Mouse (Mus musculus): Measurements from ENCODE around the gene Tmem132b.

The Tmem132b gene

DNA sequence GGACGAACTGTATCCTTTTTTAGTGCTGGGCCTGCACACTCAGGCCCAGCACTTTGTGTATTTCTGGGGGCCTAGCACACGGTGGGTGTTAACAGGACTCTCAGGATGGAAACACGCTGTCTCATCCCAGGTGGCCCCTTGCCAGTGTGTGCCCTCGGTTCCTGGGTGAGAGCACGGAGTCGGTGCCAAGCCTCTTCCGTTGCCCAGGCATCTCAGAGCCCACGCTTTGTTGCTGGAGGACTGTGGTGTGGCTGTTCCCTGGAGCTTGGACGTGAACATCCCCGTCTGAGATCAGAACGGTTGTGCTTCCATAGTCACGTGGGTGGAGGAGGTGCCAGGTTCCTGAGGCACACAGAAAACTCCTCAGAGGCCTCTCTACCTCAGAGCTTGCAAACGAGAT is 47.1 kb downstream of the Tmem132b start:
- DNase-seq (ENCODE audit: low spot score): no peak

DNA sequence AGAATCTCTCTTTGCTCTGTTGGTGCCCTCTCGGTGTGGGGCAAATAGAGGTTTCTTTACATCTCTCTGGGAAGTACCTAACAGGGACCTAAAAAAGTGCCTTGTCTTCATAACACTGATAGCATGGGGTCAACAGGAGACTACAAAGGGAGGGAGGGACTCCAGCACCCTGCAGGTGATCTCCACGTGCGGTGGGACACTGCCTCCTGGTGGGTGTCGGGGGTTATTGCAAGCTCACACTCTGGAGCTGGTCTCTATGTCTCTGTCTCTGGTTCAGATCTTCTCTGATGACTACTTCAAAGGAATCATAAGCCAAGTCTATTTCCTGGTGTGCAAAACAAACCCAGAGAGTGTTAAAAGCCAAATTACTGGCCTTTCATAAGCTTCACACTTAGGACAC is 47.6 kb downstream of the Tmem132b start:
- DNase-seq (ENCODE audit: low spot score): no peak

DNA sequence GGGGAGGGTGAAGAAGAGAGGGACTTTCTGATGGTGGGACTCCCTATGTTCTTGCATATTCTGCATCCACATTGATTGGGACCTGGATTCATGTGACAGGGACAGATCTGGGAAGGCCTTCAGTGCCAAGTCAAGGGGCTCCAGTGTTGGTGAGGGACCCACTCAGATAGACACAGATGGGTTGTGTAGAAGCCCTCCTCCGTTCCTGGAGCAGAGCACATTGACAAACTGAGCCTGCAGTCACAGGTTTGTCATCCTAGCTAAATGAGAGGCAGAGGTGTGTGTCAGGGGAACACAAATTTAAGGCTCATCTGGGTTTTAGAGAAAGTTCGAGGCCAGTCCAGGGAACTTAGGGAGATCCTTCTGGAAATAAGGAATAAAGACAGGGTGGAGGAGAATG is 51.7 kb downstream of the Tmem132b start:
- no peak for DNase-seq (ENCODE audit: low spot score)

DNA sequence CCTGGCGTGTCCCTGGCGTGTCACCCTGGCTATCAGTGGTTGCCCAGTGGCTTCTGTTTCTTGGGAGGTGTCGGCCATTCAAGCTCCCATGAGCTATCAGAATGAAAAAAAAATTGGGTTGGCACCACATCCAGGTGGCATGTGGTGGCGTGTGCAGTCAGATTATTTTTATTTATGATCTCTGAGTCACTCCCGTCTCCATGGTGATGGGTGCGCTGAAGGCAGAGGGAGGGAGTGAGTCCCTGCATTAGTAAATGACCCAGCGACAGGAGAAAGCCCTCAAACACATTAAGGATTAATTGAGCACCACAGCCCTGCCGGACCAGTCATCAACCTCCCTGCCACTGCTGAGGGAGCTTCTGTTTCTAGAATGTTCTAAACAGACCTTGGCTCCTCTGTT is 52.3 kb downstream of the Tmem132b start:
- no peak for DNase-seq (ENCODE audit: low spot score)

DNA sequence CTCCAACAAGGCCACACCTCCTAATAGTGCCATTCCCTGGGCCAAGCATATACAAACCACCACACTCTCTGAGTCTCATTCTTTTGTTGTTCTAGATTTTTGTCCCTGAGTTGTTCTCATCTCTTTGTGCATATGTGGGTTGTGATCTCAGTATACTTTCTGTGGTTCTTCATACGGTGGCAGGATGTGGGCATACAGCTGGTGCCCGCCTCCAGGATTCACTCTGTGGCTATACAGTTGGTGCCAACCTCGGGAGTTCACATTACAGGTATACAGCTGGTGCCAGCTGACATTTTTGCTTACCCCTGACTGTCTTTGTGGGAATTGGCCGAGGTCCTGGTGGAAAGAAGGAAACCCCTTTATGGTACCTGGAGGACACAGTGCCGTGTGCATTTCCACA is 53.6 kb downstream of the Tmem132b start:
- no peak for DNase-seq (ENCODE audit: low spot score)

DNA sequence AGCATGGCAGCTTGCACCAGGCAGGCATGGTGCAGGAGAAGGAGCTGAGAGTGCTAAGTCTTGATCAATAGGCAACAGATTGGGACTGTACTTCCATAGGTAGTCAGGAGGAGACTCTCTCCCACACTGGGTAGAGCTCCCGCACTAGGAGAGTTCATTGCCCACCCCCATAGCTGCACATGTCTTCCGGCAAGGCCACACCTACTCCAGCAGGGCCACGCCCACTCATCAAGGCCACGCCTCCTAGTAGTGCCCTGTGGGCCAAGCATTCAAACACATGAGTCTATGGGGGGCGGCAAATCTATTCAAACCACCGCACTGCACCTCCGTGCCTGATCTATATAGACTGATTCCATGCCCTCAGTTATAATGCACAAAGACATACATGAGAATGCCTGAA is 56.6 kb downstream of the Tmem132b start:
- no peak for DNase-seq (ENCODE audit: low spot score)

DNA sequence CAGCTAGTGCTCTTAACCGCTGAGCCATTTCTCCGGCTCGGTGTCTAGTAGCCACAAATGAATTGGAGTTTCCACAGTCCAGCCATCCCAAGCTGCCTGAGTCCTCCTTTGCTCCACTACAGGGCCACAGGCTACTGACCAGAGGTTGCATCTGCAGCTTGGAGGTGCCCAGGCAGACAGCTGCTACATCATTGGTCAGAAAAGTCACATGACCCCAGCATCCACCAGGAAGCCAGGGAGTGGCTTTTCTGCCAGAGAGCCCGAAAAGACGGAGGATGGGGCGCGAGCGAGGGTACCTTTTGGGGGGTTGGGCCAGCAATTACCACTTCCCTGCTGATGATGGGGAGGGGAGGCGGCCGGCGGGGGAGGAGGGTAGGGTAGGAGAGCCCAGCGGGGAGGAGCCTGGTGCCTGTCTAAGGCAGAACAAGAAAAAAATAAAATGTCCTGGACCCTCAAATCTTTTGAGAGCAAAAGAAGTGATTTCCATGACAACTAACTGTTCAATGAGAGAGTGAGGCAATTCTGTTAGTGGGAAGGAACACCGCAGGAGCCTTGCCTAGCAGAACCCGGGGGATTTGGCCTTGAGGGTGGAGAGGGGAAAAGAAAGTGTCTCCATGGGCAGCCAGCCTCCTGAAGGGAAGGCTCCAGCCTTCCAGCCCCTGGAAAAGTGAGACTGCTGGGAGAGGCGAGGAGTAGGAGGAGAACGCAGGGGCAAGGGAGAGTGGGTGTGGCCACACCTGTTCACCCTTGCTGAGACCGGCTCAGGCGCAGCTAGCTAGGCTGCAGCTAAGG is 57.5 kb downstream of the Tmem132b start:
- DNase-seq (ENCODE audit: low spot score): no peak

DNA sequence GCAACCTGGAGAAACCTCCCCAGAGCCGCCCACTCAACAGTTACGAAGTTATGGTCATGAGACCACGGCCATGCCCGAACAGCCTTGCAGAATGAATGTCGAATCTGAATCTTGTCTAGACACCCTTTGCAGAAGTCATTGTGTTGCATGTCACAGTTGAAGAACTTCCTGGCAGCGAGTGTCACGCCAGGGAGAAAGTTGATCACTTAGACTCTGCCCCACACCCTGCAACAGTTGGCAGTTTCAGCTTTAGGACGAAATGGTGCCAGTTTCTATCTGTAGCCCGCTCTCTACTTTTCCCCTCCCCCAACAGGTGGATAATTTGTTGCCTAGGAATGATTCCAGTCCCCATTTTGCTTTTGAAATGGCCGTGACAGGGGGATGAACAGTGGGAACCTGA is 66.5 kb downstream of the Tmem132b start:
- no peak for DNase-seq (ENCODE audit: low spot score)

DNA sequence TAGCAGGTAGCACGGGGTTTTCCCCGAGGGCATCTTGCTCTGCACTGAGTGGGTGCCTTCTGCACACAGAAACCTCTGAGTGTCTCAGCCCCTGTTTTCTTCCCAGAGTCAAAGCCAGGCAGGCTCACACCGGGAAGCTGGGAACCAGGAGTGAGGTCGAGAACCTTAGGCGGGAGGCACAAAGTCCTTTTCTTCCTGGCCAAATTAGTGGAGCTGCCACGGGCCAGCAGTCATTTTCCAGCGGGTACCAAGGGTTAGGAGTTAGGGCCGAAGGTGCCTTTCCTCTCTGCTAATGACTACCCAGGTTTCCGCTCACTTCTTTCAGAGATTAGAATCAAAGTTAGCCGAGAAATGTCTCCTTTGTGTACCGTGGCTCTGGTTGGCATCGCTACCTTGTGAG is 75.6 kb downstream of the Tmem132b start:
- no peak for DNase-seq (ENCODE audit: low spot score)

DNA sequence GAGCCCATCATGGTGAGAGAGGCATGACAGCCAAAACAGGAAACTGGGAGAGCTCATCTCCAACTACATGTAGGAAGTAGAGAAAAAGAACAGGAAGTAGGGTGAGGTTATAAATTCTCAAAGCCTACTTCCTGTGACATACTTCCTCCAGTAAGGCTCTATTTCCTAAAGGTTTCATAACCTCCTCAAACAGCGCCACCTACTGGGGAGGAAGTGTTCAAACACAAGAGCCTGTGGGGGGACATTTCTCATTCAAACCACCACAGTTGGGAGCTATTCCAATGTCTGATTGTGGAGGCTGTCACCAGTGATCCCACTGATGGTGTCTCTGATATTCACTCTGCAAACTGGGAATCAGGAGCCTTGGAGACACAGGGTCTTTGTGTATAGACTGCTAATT is 78.4 kb downstream of the Tmem132b start:
- DNase-seq (ENCODE audit: low spot score): no peak

DNA sequence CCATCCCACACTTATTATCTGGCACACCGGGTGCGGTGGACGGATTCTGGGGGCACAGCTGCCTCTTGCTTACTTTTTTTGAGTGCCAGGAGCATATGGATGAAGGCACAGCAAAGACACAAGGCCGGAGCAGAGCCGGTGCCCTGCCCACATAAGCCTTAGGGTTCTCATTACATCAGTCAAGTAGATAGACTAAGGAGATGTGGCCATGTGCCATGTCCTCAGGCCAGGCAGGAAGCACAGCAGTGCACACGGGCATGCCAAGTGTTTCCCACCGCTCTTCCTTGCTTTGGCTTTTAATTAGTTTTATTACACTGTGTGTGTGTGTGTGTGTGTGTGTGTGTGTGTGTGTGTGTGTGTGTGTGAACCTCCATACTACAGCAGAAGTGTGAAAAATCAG is 80.9 kb downstream of the Tmem132b start:
- DNase-seq (ENCODE audit: low spot score): no peak

DNA sequence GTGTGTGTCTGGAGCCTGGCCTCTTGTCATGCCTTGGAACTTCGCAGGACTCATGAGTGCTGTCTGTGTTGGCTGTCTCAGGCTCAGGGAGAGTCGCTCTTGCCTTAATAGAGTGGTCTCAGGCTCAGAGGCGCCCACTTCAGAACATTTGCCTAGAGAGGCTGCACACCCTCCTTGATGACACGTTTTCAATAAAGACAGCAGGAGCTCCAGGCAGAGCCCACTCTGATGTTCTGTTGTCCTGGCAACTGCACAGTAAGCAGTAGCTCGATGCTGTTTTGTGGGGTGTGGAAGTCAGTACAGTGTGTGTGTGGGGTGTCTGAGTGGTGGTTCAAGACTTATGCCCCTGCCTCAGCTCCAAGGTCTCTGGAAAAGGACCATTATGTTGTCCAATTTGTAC is 81.6 kb downstream of the Tmem132b start:
- DNase-seq (ENCODE audit: low spot score): no peak

DNA sequence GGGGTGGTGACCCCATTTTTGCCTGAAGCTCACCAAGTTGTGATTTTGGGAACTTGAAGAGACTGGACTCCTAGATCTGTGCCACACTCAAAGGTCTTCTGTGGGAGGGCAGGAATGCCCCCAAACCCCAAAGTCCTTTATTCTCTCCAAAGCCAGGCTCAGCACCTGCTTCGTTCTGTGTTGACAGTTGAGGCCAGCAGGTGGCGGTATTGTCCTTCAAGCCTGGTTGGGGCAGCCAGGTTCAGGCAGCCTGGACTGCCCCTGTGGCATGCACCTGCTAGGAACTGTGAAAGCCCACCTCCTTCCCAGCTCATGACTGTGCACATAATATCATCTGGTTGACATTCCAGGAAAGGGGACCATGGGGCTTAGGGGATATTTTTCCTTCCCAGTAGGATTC is 82.8 kb downstream of the Tmem132b start:
- no peak for DNase-seq (ENCODE audit: low spot score)

DNA sequence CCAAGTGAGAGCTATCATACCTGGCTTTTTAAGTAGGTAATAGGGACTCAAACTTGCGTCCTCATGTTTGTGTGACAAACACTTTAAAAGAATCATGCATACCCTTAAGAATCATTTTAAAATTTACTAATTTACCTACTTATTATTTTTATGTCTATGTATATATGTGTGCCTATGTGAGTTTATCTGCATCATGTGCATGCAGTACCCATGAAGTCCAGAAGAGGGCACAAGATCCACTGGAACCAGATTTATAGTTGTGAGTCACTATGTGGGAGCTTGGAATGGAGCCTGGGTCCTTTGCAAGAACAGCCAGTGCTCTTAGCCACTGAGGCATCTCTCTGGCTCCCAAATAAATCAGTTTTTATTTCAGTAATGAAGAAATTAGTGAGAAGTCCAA is 85.5 kb downstream of the Tmem132b start:
- no peak for DNase-seq (ENCODE audit: low spot score)

DNA sequence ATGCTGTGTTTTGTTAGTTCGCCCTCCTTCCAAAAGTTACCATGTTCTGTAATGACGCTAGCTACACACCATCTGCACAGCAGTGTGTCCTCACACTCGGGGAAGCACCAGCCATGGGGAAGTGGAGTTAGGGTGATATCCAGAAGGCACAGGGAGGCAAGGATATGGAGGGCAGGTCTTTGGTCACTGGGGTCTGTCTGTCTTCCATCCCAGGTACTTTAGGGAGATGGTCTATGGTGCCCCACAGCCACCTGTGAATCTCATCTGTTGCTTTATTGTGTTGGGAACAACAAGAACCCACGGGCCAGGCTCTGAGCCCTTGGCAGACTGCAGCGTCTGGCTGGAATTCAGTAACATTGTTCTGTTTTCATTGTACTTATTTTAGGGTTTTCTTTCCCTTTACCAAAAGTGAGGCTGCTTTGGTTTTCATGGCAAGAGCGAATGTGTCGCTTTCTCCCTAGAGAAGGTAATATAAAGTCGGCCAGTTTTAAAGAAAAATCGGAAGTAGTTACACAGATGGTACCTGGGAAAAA is 96.3 kb downstream of the Tmem132b start:
- DNase-seq (ENCODE audit: low spot score): peak; percentile 55

DNA sequence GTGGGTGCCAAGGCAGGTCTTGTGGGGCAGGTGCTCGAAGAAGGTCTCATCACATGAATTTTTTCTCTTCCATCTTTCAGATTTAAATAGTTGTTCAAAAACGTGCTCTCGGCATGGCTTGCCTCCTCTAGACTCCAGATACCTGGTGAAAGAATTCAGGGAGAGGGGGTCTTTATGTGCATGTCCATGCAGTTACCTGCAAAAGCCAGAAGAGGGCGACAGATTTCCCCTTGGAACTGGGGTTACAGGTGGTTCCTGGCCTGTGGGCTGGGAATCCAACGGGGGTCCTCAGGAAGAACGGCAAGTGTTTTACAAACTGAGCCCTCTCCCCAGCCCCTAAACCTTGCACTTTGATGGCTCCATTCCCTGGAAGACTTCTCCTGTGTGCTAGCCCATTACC is 103.1 kb downstream of the Tmem132b start:
- DNase-seq (ENCODE audit: low spot score): no peak

DNA sequence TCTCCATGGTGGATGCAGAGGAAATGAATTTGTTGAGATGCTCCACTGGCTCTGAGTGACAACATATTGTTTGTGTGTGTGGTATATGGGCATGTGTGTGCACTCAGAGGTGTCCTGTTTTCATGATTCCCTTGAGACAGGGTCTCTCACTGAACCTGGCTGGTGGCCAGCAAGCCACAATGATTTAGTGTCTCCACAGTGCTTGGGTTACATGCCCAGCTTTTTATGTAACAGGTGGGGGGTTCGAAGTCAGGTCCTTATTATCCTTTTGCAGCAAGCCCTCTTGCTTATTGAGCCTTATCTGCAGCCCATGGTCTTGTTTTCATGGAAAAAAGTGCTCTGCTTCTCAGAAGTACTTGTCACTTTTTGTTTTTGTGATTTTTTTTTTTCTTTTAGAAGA is 109.4 kb downstream of the Tmem132b start:
- no peak for DNase-seq (ENCODE audit: low spot score)

DNA sequence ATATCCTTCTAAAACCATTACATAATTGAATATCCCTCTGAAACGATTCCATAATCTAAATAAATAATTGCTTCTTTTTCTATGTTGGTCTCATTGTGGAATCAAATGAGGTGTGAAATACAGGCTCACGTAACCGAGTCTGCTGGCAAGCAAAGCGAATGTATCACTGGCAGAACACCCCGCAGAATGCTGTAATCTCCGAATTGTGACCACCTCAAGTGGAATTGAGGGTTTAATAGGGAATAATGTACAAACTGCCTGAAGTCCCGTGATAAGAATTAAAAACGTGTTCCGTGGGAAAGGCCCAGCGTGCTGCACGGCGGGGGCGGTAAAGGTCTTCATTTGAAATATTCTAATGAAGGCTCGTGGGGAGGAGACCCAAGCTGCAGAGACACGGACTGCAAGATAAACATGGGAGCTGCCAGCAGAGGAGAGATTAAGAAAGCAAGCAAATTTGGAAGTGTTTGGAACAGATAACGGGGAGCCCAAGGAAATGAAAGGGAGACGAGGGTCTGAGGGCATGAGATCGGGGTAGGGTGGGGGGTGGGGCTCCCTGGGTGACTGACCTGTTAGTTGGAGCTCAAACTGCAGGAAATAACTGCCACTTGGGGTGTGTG is 110.1 kb downstream of the Tmem132b start:
- no peak for DNase-seq (ENCODE audit: low spot score)

DNA sequence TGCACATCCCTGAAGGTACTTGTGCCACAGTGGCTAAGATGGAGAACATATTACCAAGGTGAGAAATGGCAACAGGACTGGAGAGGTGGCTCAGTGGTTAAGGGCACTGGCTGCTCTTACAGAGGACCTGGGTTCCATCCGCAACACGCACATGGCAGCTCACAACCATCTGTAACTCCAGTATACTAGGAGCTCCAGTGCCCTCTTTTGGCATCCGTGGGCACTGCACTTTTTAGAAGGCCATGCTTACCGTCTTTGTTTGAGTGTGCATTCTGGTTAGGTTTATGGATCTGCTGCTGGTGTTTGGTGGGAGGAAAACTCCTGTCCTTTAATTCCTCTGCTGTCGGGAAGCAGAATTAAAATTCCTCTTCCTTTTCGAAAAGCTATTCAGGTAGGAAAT is 116.7 kb downstream of the Tmem132b start:
- no peak for DNase-seq (ENCODE audit: low spot score)

DNA sequence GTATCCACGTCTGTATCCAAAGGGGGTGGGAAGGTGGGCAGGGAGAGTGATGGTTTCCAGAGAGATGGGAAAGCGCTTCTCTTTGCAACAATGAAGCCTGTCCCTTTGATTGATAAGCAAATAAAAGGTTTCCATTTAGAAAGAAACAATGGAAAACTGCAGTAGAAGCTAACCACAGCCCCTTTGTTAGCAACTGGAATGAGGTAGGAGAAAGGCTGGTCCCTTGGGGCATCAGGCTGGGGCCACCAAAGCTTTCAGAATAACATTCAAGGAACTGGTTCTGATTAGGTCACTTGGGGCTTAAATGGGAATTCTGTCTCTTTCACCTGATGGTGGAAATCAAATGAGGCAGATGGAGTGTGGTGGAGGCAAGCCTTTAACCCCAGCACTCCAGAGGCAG is 118.4 kb downstream of the Tmem132b start:
- no peak for DNase-seq (ENCODE audit: low spot score)

DNA sequence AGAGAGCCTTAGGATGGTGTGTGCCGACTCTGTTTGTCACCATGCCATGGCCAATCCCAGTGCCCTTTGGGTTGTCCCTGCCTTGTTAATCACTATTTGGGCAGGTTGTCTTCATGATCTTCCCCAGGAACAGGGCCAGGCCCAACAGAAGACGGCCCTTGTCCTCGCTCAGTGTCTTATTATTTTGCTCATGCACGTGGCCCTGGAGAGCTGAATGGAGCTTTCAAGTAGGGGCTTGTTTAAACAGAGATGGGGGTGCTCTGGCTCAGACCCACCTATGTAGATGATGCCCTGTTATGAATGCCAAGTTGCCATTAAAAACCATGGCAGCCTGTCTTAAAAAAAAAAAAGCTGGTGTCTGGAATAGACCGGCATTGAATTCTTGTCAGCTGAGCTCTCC is 126.5 kb downstream of the Tmem132b start:
- no peak for DNase-seq (ENCODE audit: low spot score)

DNA sequence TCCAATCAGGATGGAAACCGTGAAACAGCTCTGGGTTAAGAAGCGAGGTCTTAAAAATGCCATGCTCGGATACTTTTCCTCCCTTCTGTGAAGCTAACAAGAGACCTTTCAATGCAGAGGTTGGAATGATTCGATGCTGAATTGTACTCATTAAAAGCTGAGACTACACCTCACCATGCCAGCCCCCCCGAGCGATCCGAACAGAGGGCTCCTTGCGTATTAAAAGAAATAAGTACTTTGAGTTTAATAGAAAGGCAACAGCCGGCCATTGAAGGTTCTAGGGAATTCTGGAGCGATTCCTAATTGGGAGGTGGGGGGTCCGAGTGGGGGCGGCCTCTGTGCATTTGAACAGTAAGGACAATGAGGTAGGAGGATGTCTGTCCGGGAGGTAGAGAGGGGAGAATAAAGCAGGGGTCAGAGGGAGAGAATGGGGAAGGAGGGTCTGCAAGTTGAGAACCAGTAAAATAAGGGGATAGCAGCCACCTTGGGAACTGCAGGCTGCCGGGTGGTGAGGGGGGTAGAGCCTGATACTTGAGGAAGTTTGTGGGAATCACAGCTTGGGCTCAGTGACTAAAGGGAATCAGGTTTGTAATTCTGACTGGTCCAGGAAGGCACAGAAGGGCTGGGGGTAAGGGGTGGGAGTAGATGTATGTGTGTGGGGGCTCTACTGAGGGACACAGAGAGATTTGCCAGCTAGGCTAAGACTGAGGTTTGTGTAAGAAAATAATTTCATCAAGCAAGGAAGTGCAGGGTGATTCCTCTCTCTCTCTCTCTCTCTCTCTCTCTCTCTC is 127.6 kb downstream of the Tmem132b start:
- no peak for DNase-seq (ENCODE audit: low spot score)

DNA sequence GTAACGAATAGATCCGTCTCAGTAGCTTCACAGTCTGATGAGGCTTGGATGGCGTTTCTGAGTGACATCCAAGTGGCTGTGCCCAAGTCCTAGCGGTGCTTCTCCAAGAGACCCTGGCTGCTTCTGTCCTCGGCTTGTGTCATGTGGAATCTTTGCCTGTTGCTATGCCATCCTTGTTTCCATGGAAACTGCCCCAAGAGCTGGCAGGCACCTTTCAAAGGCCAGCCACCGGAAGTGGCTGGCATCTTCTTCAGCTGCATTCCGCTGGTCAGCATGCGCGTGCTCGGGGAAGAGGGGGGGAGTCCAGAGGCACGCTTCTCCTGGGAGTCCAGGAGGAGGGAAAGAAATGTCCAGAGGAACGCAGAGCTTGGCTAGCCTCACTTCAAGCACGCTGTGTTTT is 144.0 kb downstream of the Tmem132b start:
- peak; percentile 61 for DNase-seq (ENCODE audit: low spot score)
